Mouse (Mus musculus): Measurements from ENCODE around the gene Cenpa. TPM values are rescaled to one million over a fixed set of nuclear protein-coding genes. Genes with fewer than 3 reads are reported as not detected.

Gene Cenpa
- total and polyA plus RNA-seq, 2 experiments from 2014 or later, result 15.1 to 42.4 TPM

DNA sequence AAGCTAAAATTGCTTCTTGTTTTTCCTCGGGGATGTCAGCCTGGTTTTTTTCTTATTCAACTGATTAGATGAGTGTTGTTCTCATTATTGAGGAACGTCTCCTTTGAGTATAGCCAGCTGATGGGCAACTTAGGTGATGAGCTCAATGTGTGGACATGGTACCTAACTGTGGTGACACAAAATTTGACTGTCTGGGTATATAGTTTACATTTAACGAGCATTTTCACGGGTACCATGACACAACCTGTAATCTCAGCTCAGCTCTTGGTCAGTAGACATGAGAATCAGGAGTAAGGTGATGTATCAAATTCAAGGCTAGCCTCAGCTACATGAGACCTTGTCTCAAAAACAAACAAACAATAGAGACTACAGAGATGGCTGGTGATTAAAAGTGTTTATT, 50.9 kb downstream of the Cenpa start:
- H3K4me1 ChIP-seq (ENCODE audit: insufficient read depth), result peaks cover 11% of the 10 kb centered on the region
- H3K36me3 ChIP-seq (ENCODE audit: insufficient read depth), result peaks cover 10% of the 10 kb centered on the region
- ATAC-seq (no peak), DNase-seq (no peak)
- TF ChIP-seq CTCF (IDR thresholded peaks at IDR 0.05; ENCODE audit: low read depth), result no peak
- H3K9me3 ChIP-seq (ENCODE audit: low read length), result no peaks in the 10 kb centered on the region
- 79% methylated on average over 4 of the region's 4 CpGs for WGBS
- H3K27ac ChIP-seq (ENCODE audit: low read depth, low read length), result no peak overlapping the region
- no peak overlapping the region for H3K4me3 ChIP-seq (ENCODE audit: low read depth, low read length)
- H3K9ac ChIP-seq, result no peak overlapping the region
- no peak overlapping the region for H3K4me2 ChIP-seq (ENCODE audit: low read depth)
- no peaks in the 10 kb centered on the region for H3K27me3 ChIP-seq (ENCODE audit: insufficient read depth, low read length)

DNA sequence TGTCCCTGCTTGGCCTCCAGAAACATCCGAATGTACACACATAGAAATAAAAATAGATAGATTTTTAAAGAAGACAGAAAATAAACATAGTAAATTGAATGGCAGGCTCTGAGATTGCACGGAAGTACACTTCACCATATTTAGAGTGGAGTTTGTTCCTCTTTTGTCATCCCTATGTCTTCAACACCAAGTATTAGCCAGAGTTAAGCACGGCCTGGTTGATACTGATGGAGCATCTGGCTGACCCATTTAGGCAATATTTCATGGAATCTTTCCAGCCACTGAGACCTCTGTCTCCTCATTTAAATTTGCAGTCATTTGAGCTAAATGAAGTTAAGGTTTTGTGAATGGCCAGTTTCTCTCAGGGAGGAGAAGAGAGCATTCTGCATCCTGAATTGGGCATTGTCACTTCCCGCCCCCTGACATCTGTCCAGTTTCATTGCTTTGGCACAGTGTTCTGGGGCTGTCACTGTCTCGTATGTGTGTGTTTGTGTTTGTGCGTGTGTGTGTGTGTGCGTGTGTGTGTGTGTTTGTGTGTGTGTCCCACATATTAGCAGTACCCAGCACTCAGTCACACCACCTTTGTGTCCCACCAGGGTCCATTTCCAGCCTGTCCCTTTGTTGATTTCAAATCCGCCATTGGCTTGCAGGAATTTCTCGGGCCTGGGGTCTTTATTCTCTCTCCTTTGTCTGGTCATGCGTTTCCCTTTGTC, 51.6 kb downstream of the Cenpa start:
- peak; percentile 19; the same call in 1 of the 2 replicates for ATAC-seq
- Histone ChIP-seq H3K36me3 (ENCODE audit: insufficient read depth) (peaks cover 10% of the 10 kb centered on the region), H3K27me3 (ENCODE audit: insufficient read depth, low read length) (no peaks in the 10 kb centered on the region), H3K9me3 (ENCODE audit: low read length) (no peaks in the 10 kb centered on the region), H3K27ac (ENCODE audit: low read depth, low read length) (peak overlapping the region; percentile 64), H3K4me3 (ENCODE audit: low read depth, low read length) (no peak overlapping the region), H3K4me2 (ENCODE audit: low read depth) (peak overlapping the region; percentile 10; the same call in 1 of the 2 replicates), H3K4me1 (ENCODE audit: insufficient read depth) (peaks cover 11% of the 10 kb centered on the region), H3K9ac (0 out of 2 replicates have a peak overlapping the region, but pooled peaks have one; percentile 14)
- WGBS, result 20% methylated on average over 10 of the region's 10 CpGs
- DNase-seq, result peak; percentile 38
- TF ChIP-seq CTCF (IDR thresholded peaks at IDR 0.05; ENCODE audit: low read depth), result no peak

DNA sequence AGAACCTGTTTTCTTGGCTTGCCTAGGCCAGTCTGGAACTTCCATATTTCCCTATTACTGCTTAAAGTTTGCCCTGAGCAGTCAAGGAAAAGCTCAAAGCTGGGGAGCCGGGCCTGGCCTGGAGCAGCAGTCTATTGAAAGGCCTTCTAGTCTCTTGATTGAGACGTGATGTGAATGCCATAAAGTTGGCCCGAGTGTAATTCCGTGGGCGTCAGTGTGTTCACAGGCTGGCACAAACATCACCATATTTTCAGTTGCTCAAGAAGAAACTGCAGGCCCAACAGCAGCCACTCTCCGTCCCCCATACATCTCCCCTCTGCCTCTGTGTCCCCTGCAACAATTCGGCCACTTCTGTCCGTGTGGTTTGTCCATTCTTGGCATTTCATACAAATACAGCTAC, 55.4 kb downstream of the Cenpa start:
- no peak overlapping the region for H3K4me3 ChIP-seq (ENCODE audit: low read depth, low read length)
- H3K27ac ChIP-seq (ENCODE audit: low read depth, low read length), result no peak overlapping the region
- H3K9me3 ChIP-seq (ENCODE audit: low read length), result no peaks in the 10 kb centered on the region
- H3K9ac ChIP-seq, result no peak overlapping the region
- WGBS, result 60% methylated on average over 8 of the region's 8 CpGs
- H3K4me1 ChIP-seq (ENCODE audit: insufficient read depth), result peaks cover 11% of the 10 kb centered on the region
- no peaks in the 10 kb centered on the region for H3K27me3 ChIP-seq (ENCODE audit: insufficient read depth, low read length)
- H3K4me2 ChIP-seq (ENCODE audit: low read depth), result no peak overlapping the region
- H3K36me3 ChIP-seq (ENCODE audit: insufficient read depth), result peaks cover 22% of the 10 kb centered on the region
- DNase-seq (no peak), ATAC-seq (no peak; the same call in 1 of the 2 replicates)
- TF ChIP-seq CTCF (IDR thresholded peaks at IDR 0.05; ENCODE audit: low read depth), result no peak

Small RNA genes within 50 kb of the gene (microRNA-seq; reads per million reads assigned to microRNA genes)
- 0 reads per million in 2 experiments for gene Mir5625

Other genes starting within 250 kb of the Cenpa start
- 5.9 and 7.6 TPM in 2 replicates for gene Otof, start 204.8 kb upstream of the Cenpa start, total RNA-seq (2014; rRNA removed)
- gene Otof, start 204.8 kb upstream of the Cenpa start, polyA plus RNA-seq (2015; fragmentation: Nextera tagmentation; extraction: Ambion mirVana), result 1.7 and 3.0 TPM in 2 replicates
- 0.85 and 1.0 TPM in 2 replicates for gene 1700001C02Rik, start 200.7 kb upstream of the Cenpa start, total RNA-seq (2014; rRNA removed)
- 5.2 and 6.8 TPM in 2 replicates for gene 1700001C02Rik, start 200.7 kb upstream of the Cenpa start, polyA plus RNA-seq (2015; fragmentation: Nextera tagmentation; extraction: Ambion mirVana)
- gene Cib4, start 120.9 kb upstream of the Cenpa start, total RNA-seq (2014; rRNA removed), result not detected in 2 replicates
- gene Cib4, start 120.9 kb upstream of the Cenpa start, polyA plus RNA-seq (2015; fragmentation: Nextera tagmentation; extraction: Ambion mirVana), result not detected in 2 replicates
- 10.8 and 13.1 TPM in 2 replicates for gene Kcnk3, start 78.6 kb upstream of the Cenpa start, total RNA-seq (2014; rRNA removed)
- gene Kcnk3, start 78.6 kb upstream of the Cenpa start, polyA plus RNA-seq (2015; fragmentation: Nextera tagmentation; extraction: Ambion mirVana), result 6.4 and 7.0 TPM in 2 replicates
- 31.5 and 48.7 TPM in 2 replicates for gene Slc35f6, start 18.8 kb upstream of the Cenpa start, total RNA-seq (2014; rRNA removed)
- 19.2 and 24.3 TPM in 2 replicates for gene Slc35f6, start 18.8 kb upstream of the Cenpa start, polyA plus RNA-seq (2015; fragmentation: Nextera tagmentation; extraction: Ambion mirVana)
- 274 and 315 TPM in 2 replicates for gene Dpysl5, start 44.8 kb downstream of the Cenpa start, total RNA-seq (2014; rRNA removed)
- gene Dpysl5, start 44.8 kb downstream of the Cenpa start, polyA plus RNA-seq (2015; fragmentation: Nextera tagmentation; extraction: Ambion mirVana), result 272 and 290 TPM in 2 replicates
- gene Mapre3, start 147.9 kb downstream of the Cenpa start, total RNA-seq (2014; rRNA removed), result 48.2 and 55.0 TPM in 2 replicates
- 113 and 141 TPM in 2 replicates for gene Mapre3, start 147.9 kb downstream of the Cenpa start, polyA plus RNA-seq (2015; fragmentation: Nextera tagmentation; extraction: Ambion mirVana)
- 51.2 and 61.4 TPM in 2 replicates for gene Tmem214, start 201.2 kb downstream of the Cenpa start, total RNA-seq (2014; rRNA removed)
- 41.7 and 49.2 TPM in 2 replicates for gene Tmem214, start 201.2 kb downstream of the Cenpa start, polyA plus RNA-seq (2015; fragmentation: Nextera tagmentation; extraction: Ambion mirVana)
- 36.6 and 52.2 TPM in 2 replicates for gene Agbl5, start 221.9 kb downstream of the Cenpa start, total RNA-seq (2014; rRNA removed)
- 15.3 and 21.5 TPM in 2 replicates for gene Agbl5, start 221.9 kb downstream of the Cenpa start, polyA plus RNA-seq (2015; fragmentation: Nextera tagmentation; extraction: Ambion mirVana)
- gene Ost4, start 241.0 kb downstream of the Cenpa start, total RNA-seq (2014; rRNA removed), result 116 and 130 TPM in 2 replicates
- 190 and 236 TPM in 2 replicates for gene Ost4, start 241.0 kb downstream of the Cenpa start, polyA plus RNA-seq (2015; fragmentation: Nextera tagmentation; extraction: Ambion mirVana)
- gene Emilin1, start 246.6 kb downstream of the Cenpa start, total RNA-seq (2014; rRNA removed), result 10.0 and 11.3 TPM in 2 replicates
- 9.6 and 10.0 TPM in 2 replicates for gene Emilin1, start 246.6 kb downstream of the Cenpa start, polyA plus RNA-seq (2015; fragmentation: Nextera tagmentation; extraction: Ambion mirVana)